Mouse (Mus musculus) bone marrow macrophage, adult 2 months (primary cell): ENCODE data around the gene Sh2d1b2.

Experiments used
- CTCF ChIP-seq: IDR thresholded peaks from 2 replicates; pipeline ENCODE4 v1.5.1; 2012; ENCODE audit warnings: low read depth, mild to moderate bottlenecking, low read length, moderate library complexity
- POLR2A ChIP-seq: IDR thresholded peaks from 2 replicates; pipeline ENCODE4 v1.6.1; 2012; ENCODE audit warnings: mild to moderate bottlenecking, low read depth, low read length, borderline replicate concordance

DNA sequence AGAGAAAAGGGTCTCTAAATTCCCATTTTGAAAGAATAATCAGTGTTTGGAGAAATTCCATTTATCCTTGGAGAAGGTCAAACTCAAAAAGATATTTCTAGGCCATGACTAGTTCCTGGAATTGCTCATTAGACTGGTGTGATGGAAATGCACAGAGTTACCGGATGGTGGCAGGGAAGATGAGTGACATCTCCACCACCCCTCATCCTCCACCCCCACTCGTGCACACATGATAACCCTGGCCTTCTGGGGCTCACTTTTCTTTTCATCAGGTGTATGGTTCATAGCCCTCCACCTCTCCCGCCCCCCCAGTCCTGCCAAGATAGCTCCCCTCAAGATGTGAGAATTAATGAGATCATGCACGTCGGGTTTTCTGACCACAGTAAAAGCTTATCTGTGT is 60.7 kb downstream of the Sh2d1b2 start:
- no peak for TF ChIP-seq CTCF
- no peak for TF ChIP-seq POLR2A
